Mouse (Mus musculus): ENCODE results near the gene Zc3h6. TPM values are rescaled to one million over a fixed set of nuclear protein-coding genes. Genes with fewer than 3 reads are reported as not detected.
A peak's percentile ranks its signal among the peaks of the same experiment; 100 is the strongest.

The Zc3h6 gene
- polyA plus RNA-seq, 1 experiment = 3.0 TPM

GRCm38 (mm10) chr2:128984746-128985145, 17.5 kb downstream of the Zc3h6 start:
- no peak for TF ChIP-seq GATA1 (IDR thresholded peaks at IDR 0.05; ENCODE audit: low read length)

- no peak for TF ChIP-seq GATA1 (IDR thresholded peaks at IDR 0.05; ENCODE audit: low read length)
Observed at GRCm38 (mm10) chr2:129004872-129005271, 37.7 kb downstream of the Zc3h6 start.

GRCm38 (mm10) chr2:129006194-129006749, 39.1 kb downstream of the Zc3h6 start:
- peak; percentile 25 for TF ChIP-seq GATA1 (IDR thresholded peaks at IDR 0.05; ENCODE audit: low read length)

GRCm38 (mm10) chr2:129020106-129020505, 52.9 kb downstream of the Zc3h6 start:
- TF ChIP-seq GATA1 (IDR thresholded peaks at IDR 0.05; ENCODE audit: low read length) = no peak

GRCm38 (mm10) chr2:129024820-129025219, 57.6 kb downstream of the Zc3h6 start:
- no peak for TF ChIP-seq GATA1 (IDR thresholded peaks at IDR 0.05; ENCODE audit: low read length)

GRCm38 (mm10) chr2:129035381-129035780, 68.2 kb downstream of the Zc3h6 start:
- TF ChIP-seq GATA1 (IDR thresholded peaks at IDR 0.05; ENCODE audit: low read length) = no peak

- no peak for TF ChIP-seq GATA1 (IDR thresholded peaks at IDR 0.05; ENCODE audit: low read length)
Observed at GRCm38 (mm10) chr2:129038426-129038936, 71.3 kb downstream of the Zc3h6 start.

- no peak for TF ChIP-seq GATA1 (IDR thresholded peaks at IDR 0.05; ENCODE audit: low read length)
Observed at GRCm38 (mm10) chr2:129038937-129039631, 71.9 kb downstream of the Zc3h6 start.

GRCm38 (mm10) chr2:129040567-129040966, 73.4 kb downstream of the Zc3h6 start:
- TF ChIP-seq GATA1 (IDR thresholded peaks at IDR 0.05; ENCODE audit: low read length) = no peak

- no peak for TF ChIP-seq GATA1 (IDR thresholded peaks at IDR 0.05; ENCODE audit: low read length)
Observed at GRCm38 (mm10) chr2:129046172-129046845, 79.1 kb downstream of the Zc3h6 start.

GRCm38 (mm10) chr2:129046846-129047196, 79.6 kb downstream of the Zc3h6 start:
- no peak for TF ChIP-seq GATA1 (IDR thresholded peaks at IDR 0.05; ENCODE audit: low read length)

- no peak for TF ChIP-seq GATA1 (IDR thresholded peaks at IDR 0.05; ENCODE audit: low read length)
Observed at GRCm38 (mm10) chr2:129047811-129048210, 80.6 kb downstream of the Zc3h6 start, which contains the start of gene Vinac1. Vinac1 (minus strand) TSS chr2:129048172.

GRCm38 (mm10) chr2:129052451-129052983, 85.3 kb downstream of the Zc3h6 start:
- TF ChIP-seq GATA1 (IDR thresholded peaks at IDR 0.05; ENCODE audit: low read length) = no peak

GRCm38 (mm10) chr2:129055741-129056140, 88.5 kb downstream of the Zc3h6 start:
- no peak for TF ChIP-seq GATA1 (IDR thresholded peaks at IDR 0.05; ENCODE audit: low read length)

- TF ChIP-seq GATA1 (IDR thresholded peaks at IDR 0.05; ENCODE audit: low read length) = no peak
Observed at GRCm38 (mm10) chr2:129056597-129056996, 89.4 kb downstream of the Zc3h6 start.

GRCm38 (mm10) chr2:129057256-129057655, 90.1 kb downstream of the Zc3h6 start:
- TF ChIP-seq GATA1 (IDR thresholded peaks at IDR 0.05; ENCODE audit: low read length) = no peak

Data from G1E-ER4 (cell line).